Mouse (Mus musculus): ENCODE measurements around the gene Calcrl. TPM values are rescaled to one million over a fixed set of nuclear protein-coding genes. Genes with fewer than 3 reads are reported as not detected.

The Calcrl gene
- polyA plus RNA-seq, 1 experiment from 2014 or later = 45.9 TPM

GRCm38 (mm10) chr2:84362779-84363719, 62.2 kb downstream of the Calcrl start:
- 95% methylated on average over 6 of the region's 6 CpGs for WGBS
- H3K4me1 ChIP-seq (ENCODE audit: control insufficient read depth, insufficient read depth, low read length) = no peaks in the 10 kb centered on the region
- H3K9ac ChIP-seq (ENCODE audit: low read length) = no peak overlapping the region
- H3K4me3 ChIP-seq (replicated peaks; ENCODE audit: low read length) = no peak overlapping the region
- no peaks in the 10 kb centered on the region for H3K36me3 ChIP-seq (ENCODE audit: control insufficient read depth, insufficient read depth, low read length)
- H3K27me3 ChIP-seq (ENCODE audit: control insufficient read depth, insufficient read depth, low read length) = no peaks in the 10 kb centered on the region
- no peak for ATAC-seq (ENCODE audit: insufficient read depth, low FRiP score)
- no peak overlapping the region for H3K4me2 ChIP-seq (ENCODE audit: low read depth, low read length)
- no peaks in the 10 kb centered on the region for H3K9me3 ChIP-seq (replicated peaks; ENCODE audit: control insufficient read depth, low read length)
- H3K27ac ChIP-seq (ENCODE audit: low read length) = no peak overlapping the region

- Histone ChIP-seq H3K9ac (ENCODE audit: low read length) (no peak overlapping the region), H3K4me3 (replicated peaks; ENCODE audit: low read length) (no peak overlapping the region), H3K4me2 (ENCODE audit: low read depth, low read length) (no peak overlapping the region), H3K27me3 (ENCODE audit: control insufficient read depth, insufficient read depth, low read length) (no peaks in the 10 kb centered on the region), H3K27ac (ENCODE audit: low read length) (no peak overlapping the region), H3K36me3 (ENCODE audit: control insufficient read depth, insufficient read depth, low read length) (no peaks in the 10 kb centered on the region), H3K9me3 (replicated peaks; ENCODE audit: control insufficient read depth, low read length) (no peaks in the 10 kb centered on the region), H3K4me1 (ENCODE audit: control insufficient read depth, insufficient read depth, low read length) (no peaks in the 10 kb centered on the region)
- ATAC-seq (ENCODE audit: insufficient read depth, low FRiP score) = no peak
- 29% methylated on average over 3 of the region's 3 CpGs for WGBS
Observed at GRCm38 (mm10) chr2:84358690-84359343, 66.4 kb downstream of the Calcrl start.

GRCm38 (mm10) chr2:84355281-84355680, 69.9 kb downstream of the Calcrl start:
- Histone ChIP-seq H3K9me3 (replicated peaks; ENCODE audit: control insufficient read depth, low read length) (no peaks in the 10 kb centered on the region), H3K27me3 (ENCODE audit: control insufficient read depth, insufficient read depth, low read length) (no peaks in the 10 kb centered on the region), H3K4me2 (ENCODE audit: low read depth, low read length) (no peak overlapping the region), H3K9ac (ENCODE audit: low read length) (no peak overlapping the region), H3K27ac (ENCODE audit: low read length) (no peak overlapping the region), H3K36me3 (ENCODE audit: control insufficient read depth, insufficient read depth, low read length) (no peaks in the 10 kb centered on the region), H3K4me3 (replicated peaks; ENCODE audit: low read length) (no peak overlapping the region), H3K4me1 (ENCODE audit: control insufficient read depth, insufficient read depth, low read length) (no peaks in the 10 kb centered on the region)
- no peak for ATAC-seq (ENCODE audit: insufficient read depth, low FRiP score)
- 76% methylated on average over 4 of the region's 4 CpGs for WGBS

GRCm38 (mm10) chr2:84347376-84347775, 77.8 kb downstream of the Calcrl start:
- H3K27me3 ChIP-seq (ENCODE audit: control insufficient read depth, insufficient read depth, low read length) = no peaks in the 10 kb centered on the region
- no peak overlapping the region for H3K4me3 ChIP-seq (replicated peaks; ENCODE audit: low read length)
- 78% methylated on average over 2 of the region's 2 CpGs for WGBS
- H3K9me3 ChIP-seq (replicated peaks; ENCODE audit: control insufficient read depth, low read length) = no peaks in the 10 kb centered on the region
- peaks cover 7% of the 10 kb centered on the region for H3K36me3 ChIP-seq (ENCODE audit: control insufficient read depth, insufficient read depth, low read length)
- H3K9ac ChIP-seq (ENCODE audit: low read length) = no peak overlapping the region
- H3K27ac ChIP-seq (ENCODE audit: low read length) = no peak overlapping the region
- no peak overlapping the region for H3K4me2 ChIP-seq (ENCODE audit: low read depth, low read length)
- H3K4me1 ChIP-seq (ENCODE audit: control insufficient read depth, insufficient read depth, low read length) = no peaks in the 10 kb centered on the region
- ATAC-seq (ENCODE audit: insufficient read depth, low FRiP score) = no peak

- no peak overlapping the region for H3K9ac ChIP-seq (ENCODE audit: low read length)
- H3K4me3 ChIP-seq (replicated peaks; ENCODE audit: low read length) = no peak overlapping the region
- no peaks in the 10 kb centered on the region for H3K9me3 ChIP-seq (replicated peaks; ENCODE audit: control insufficient read depth, low read length)
- no peak overlapping the region for H3K27ac ChIP-seq (ENCODE audit: low read length)
- no peak overlapping the region for H3K4me2 ChIP-seq (ENCODE audit: low read depth, low read length)
- H3K36me3 ChIP-seq (ENCODE audit: control insufficient read depth, insufficient read depth, low read length) = peaks cover 7% of the 10 kb centered on the region
- no peaks in the 10 kb centered on the region for H3K4me1 ChIP-seq (ENCODE audit: control insufficient read depth, insufficient read depth, low read length)
- ATAC-seq (ENCODE audit: insufficient read depth, low FRiP score) = no peak
- WGBS = 57% methylated on average over 2 of the region's 2 CpGs
- H3K27me3 ChIP-seq (ENCODE audit: control insufficient read depth, insufficient read depth, low read length) = no peaks in the 10 kb centered on the region
Observed at GRCm38 (mm10) chr2:84343756-84344155, 81.5 kb downstream of the Calcrl start.

- ATAC-seq (ENCODE audit: insufficient read depth, low FRiP score) = no peak
- Histone ChIP-seq H3K4me2 (ENCODE audit: low read depth, low read length) (no peak overlapping the region), H3K9me3 (replicated peaks; ENCODE audit: control insufficient read depth, low read length) (no peaks in the 10 kb centered on the region), H3K27ac (ENCODE audit: low read length) (no peak overlapping the region), H3K36me3 (ENCODE audit: control insufficient read depth, insufficient read depth, low read length) (no peaks in the 10 kb centered on the region; the same call in 1 of the 2 replicates), H3K9ac (ENCODE audit: low read length) (no peak overlapping the region), H3K27me3 (ENCODE audit: control insufficient read depth, insufficient read depth, low read length) (no peaks in the 10 kb centered on the region), H3K4me1 (ENCODE audit: control insufficient read depth, insufficient read depth, low read length) (no peaks in the 10 kb centered on the region), H3K4me3 (replicated peaks; ENCODE audit: low read length) (no peak overlapping the region)
- 84% methylated on average over 1 of the region's 1 CpGs for WGBS
Observed at GRCm38 (mm10) chr2:84337774-84338450, 87.3 kb downstream of the Calcrl start.

- Histone ChIP-seq H3K4me3 (replicated peaks; ENCODE audit: low read length) (no peak overlapping the region), H3K36me3 (ENCODE audit: control insufficient read depth, insufficient read depth, low read length) (no peaks in the 10 kb centered on the region; the same call in 1 of the 2 replicates), H3K4me2 (ENCODE audit: low read depth, low read length) (no peak overlapping the region), H3K27ac (ENCODE audit: low read length) (no peak overlapping the region), H3K9ac (ENCODE audit: low read length) (no peak overlapping the region), H3K27me3 (ENCODE audit: control insufficient read depth, insufficient read depth, low read length) (no peaks in the 10 kb centered on the region), H3K4me1 (ENCODE audit: control insufficient read depth, insufficient read depth, low read length) (no peaks in the 10 kb centered on the region), H3K9me3 (replicated peaks; ENCODE audit: control insufficient read depth, low read length) (no peaks in the 10 kb centered on the region)
- WGBS = 67% methylated on average over 4 of the region's 4 CpGs
- no peak for ATAC-seq (ENCODE audit: insufficient read depth, low FRiP score)
Observed at GRCm38 (mm10) chr2:84336331-84336730, 88.9 kb downstream of the Calcrl start.

GRCm38 (mm10) chr2:84316185-84316805, 108.9 kb downstream of the Calcrl start:
- 75% methylated on average over 4 of the region's 4 CpGs for WGBS
- H3K9me3 ChIP-seq (replicated peaks; ENCODE audit: control insufficient read depth, low read length) = no peaks in the 10 kb centered on the region
- ATAC-seq (ENCODE audit: insufficient read depth, low FRiP score) = no peak

More at GRCm38 (mm10) chr2:84316185-84316805, 108.9 kb downstream of the Calcrl start:
- no peaks in the 10 kb centered on the region for H3K36me3 ChIP-seq (ENCODE audit: control insufficient read depth, insufficient read depth, low read length)
- no peaks in the 10 kb centered on the region for H3K4me1 ChIP-seq (ENCODE audit: control insufficient read depth, insufficient read depth, low read length)
- H3K9ac ChIP-seq (ENCODE audit: low read length) = no peak overlapping the region
- H3K4me3 ChIP-seq (replicated peaks; ENCODE audit: low read length) = no peak overlapping the region
- H3K27me3 ChIP-seq (ENCODE audit: control insufficient read depth, insufficient read depth, low read length) = no peaks in the 10 kb centered on the region
- no peak overlapping the region for H3K4me2 ChIP-seq (ENCODE audit: low read depth, low read length)
- H3K27ac ChIP-seq (ENCODE audit: low read length) = no peak overlapping the region
